Comparison of ENCODE assay signal across 14 mouse cellular contexts in the genomic region with DNA sequence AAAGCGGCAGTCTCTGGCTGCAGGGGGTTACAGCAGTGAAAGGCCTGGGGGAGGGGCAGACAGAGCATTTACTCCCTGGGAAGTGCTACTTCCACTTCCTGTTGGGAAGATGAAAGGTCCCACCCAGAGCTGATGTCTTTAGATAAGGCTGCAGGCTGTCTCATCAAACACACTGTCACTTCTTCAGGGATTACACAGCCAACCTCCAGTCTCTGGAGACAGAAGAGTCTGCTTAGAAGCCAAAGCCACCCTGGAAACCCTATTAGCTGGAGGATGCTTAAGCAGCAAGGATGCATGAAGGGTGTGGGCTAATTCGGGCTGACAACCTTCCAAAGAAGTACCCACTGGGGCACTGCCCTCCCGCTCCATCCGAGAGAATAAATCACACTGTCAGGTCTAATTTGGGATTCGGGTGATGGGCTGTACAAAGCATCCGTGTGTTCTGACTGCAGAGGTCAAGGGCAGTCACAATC.
DNase-seq lines count a peak whose midpoint lies in the region; ATAC-seq and TF ChIP-seq lines count a peak whose summit lies in the region.
"Had no signal": no experiment of that assay in that cellular context is flagged by ENCODE, and none has a peak within 500 bp of the region (broad histone marks: within the 10 kb centered on the region; RNA-seq: fewer than 3 reads in every experiment).

No protein-coding gene starts in this region.

- H3K4me3 ChIP-seq in forebrain, embryonic 12.5 days (replicated peaks) = no peak overlapping the region
- no peak overlapping the region for H3K4me3 ChIP-seq in forebrain, embryonic 13.5 days
- H3K4me3 ChIP-seq in lung, embryonic 15.5 days = no peak overlapping the region
- H3K4me3 ChIP-seq in lung, adult 2 months (replicated peaks; ENCODE audit: extremely low read depth, low read depth, low read length) = no peak overlapping the region
- H3K4me3 ChIP-seq in hindbrain, embryonic 14.5 days (replicated peaks; ENCODE audit: low read length) = no peak overlapping the region
- H3K4me3 ChIP-seq in midbrain, postnatal 0 days (ENCODE audit: low read depth, low read length) = no peak overlapping the region
- H3K4me3 ChIP-seq in stomach, postnatal 0 days (ENCODE audit: low read depth, low read length) = no peak overlapping the region
- H3K4me3 ChIP-seq: megakaryocyte, embryonic 14.5 days had no signal

- H3K4me2 ChIP-seq in forebrain, embryonic 12.5 days = no peak overlapping the region
- H3K4me2 ChIP-seq in forebrain, embryonic 13.5 days = no peak overlapping the region
- no peak overlapping the region for H3K4me2 ChIP-seq in lung, embryonic 15.5 days
- no peak overlapping the region for H3K4me2 ChIP-seq in hindbrain, embryonic 14.5 days (replicated peaks)
- no peak overlapping the region for H3K4me2 ChIP-seq in midbrain, postnatal 0 days (ENCODE audit: low read depth, low read length, poor library complexity, severe bottlenecking)
- no peak overlapping the region for H3K4me2 ChIP-seq in stomach, postnatal 0 days (replicated peaks; ENCODE audit: low read depth)
- H3K4me2 ChIP-seq: heart, embryonic 11.5 days had no signal

- no peak for DNase-seq in lung, adult 2 months
- no peak for DNase-seq in hindbrain, embryonic 14.5 days (ENCODE audit: low spot score)
- peak; percentile 67 for DNase-seq in midbrain, postnatal 0 days (ENCODE audit: low spot score)
- no peak for DNase-seq in cerebellum, postnatal 10 days
- DNase-seq in stomach, postnatal 0 days (ENCODE audit: low spot score) = no peak
- DNase-seq: B cell, adult 2 months; cerebellum, postnatal 36 days; kidney, adult 11 months; spleen, adult 18-20 months had no signal

- no peak for TF ChIP-seq EP300 in stomach, postnatal 0 days (optimal IDR thresholded peaks at IDR 0.05)

- WGBS in forebrain, embryonic 12.5 days = 18% methylated on average over 6 of the region's 6 CpGs
- WGBS in forebrain, embryonic 13.5 days = 20% methylated on average over 6 of the region's 6 CpGs
- WGBS in lung, embryonic 15.5 days = 23% methylated on average over 6 of the region's 6 CpGs
- 45% methylated on average over 6 of the region's 6 CpGs for WGBS in lung, adult 2 months
- WGBS in hindbrain, embryonic 14.5 days = 4% methylated on average over 6 of the region's 6 CpGs
- WGBS in midbrain, postnatal 0 days = 16% methylated on average over 6 of the region's 6 CpGs
- 54% methylated on average over 6 of the region's 6 CpGs for WGBS in stomach, postnatal 0 days

- TF ChIP-seq CTCF in lung, adult 2 months (IDR thresholded peaks at IDR 0.05; ENCODE audit: insufficient read depth, low read length) = no peak
- TF ChIP-seq CTCF in midbrain, postnatal 0 days (IDR thresholded peaks at IDR 0.05) = no peak
- no peak for TF ChIP-seq CTCF in stomach, postnatal 0 days (IDR thresholded peaks at IDR 0.05; ENCODE audit: low read depth)

- H3K9me3 ChIP-seq in forebrain, embryonic 12.5 days = no peaks in the 10 kb centered on the region
- no peaks in the 10 kb centered on the region for H3K9me3 ChIP-seq in forebrain, embryonic 13.5 days (replicated peaks)
- no peaks in the 10 kb centered on the region for H3K9me3 ChIP-seq in lung, embryonic 15.5 days
- H3K9me3 ChIP-seq in hindbrain, embryonic 14.5 days (ENCODE audit: control insufficient read depth, low read length) = no peaks in the 10 kb centered on the region
- no peaks in the 10 kb centered on the region for H3K9me3 ChIP-seq in midbrain, postnatal 0 days (ENCODE audit: low read length)
- H3K9me3 ChIP-seq in stomach, postnatal 0 days (ENCODE audit: control insufficient read depth, low read length) = no peaks in the 10 kb centered on the region

- no peaks in the 10 kb centered on the region for H3K36me3 ChIP-seq in forebrain, embryonic 12.5 days (replicated peaks)
- no peaks in the 10 kb centered on the region for H3K36me3 ChIP-seq in forebrain, embryonic 13.5 days (ENCODE audit: poor library complexity, severe bottlenecking)
- no peaks in the 10 kb centered on the region for H3K36me3 ChIP-seq in lung, embryonic 15.5 days
- no peaks in the 10 kb centered on the region for H3K36me3 ChIP-seq in hindbrain, embryonic 14.5 days (replicated peaks; ENCODE audit: control insufficient read depth, insufficient read depth)
- no peaks in the 10 kb centered on the region for H3K36me3 ChIP-seq in midbrain, postnatal 0 days (ENCODE audit: insufficient read depth, low read length)
- H3K36me3 ChIP-seq in stomach, postnatal 0 days (ENCODE audit: control insufficient read depth, insufficient read depth, low read length) = no peaks in the 10 kb centered on the region

- H3K9ac ChIP-seq in forebrain, embryonic 12.5 days = no peak overlapping the region
- no peak overlapping the region for H3K9ac ChIP-seq in forebrain, embryonic 13.5 days
- H3K9ac ChIP-seq in lung, embryonic 15.5 days = no peak overlapping the region
- H3K9ac ChIP-seq in hindbrain, embryonic 14.5 days = no peak overlapping the region
- no peak overlapping the region for H3K9ac ChIP-seq in midbrain, postnatal 0 days (replicated peaks; ENCODE audit: low read length, poor library complexity, severe bottlenecking)
- H3K9ac ChIP-seq in stomach, postnatal 0 days (ENCODE audit: low read length) = no peak overlapping the region

- no peak for TF ChIP-seq POLR2A in lung, adult 2 months (IDR thresholded peaks at IDR 0.05; ENCODE audit: borderline replicate concordance, extremely low read depth, low read depth, low read length)

- no peak for ATAC-seq in forebrain, embryonic 12.5 days (ENCODE audit: low FRiP score)
- ATAC-seq in forebrain, embryonic 13.5 days = no peak
- 0 out of 2 replicates have a peak, but pooled peaks have one; percentile 16 for ATAC-seq in lung, embryonic 15.5 days (ENCODE audit: borderline replicate concordance, extremely low read depth, low FRiP score, low TSS enrichment)
- peak; percentile 22; the same call in 1 of the 2 replicates for ATAC-seq in hindbrain, embryonic 14.5 days (ENCODE audit: low FRiP score)
- ATAC-seq in midbrain, postnatal 0 days (ENCODE audit: low FRiP score) = 0 out of 2 replicates have a peak, but pooled peaks have one; percentile 45
- no peak for ATAC-seq in stomach, postnatal 0 days (ENCODE audit: low FRiP score, low TSS enrichment)

- 0 out of 2 replicates have a peak overlapping the region, but pooled peaks have one; percentile 0 for H3K27ac ChIP-seq in forebrain, embryonic 12.5 days
- no peak overlapping the region for H3K27ac ChIP-seq in forebrain, embryonic 13.5 days
- H3K27ac ChIP-seq in lung, embryonic 15.5 days = 0 out of 2 replicates have a peak overlapping the region, but pooled peaks have one; percentile 19
- H3K27ac ChIP-seq in hindbrain, embryonic 14.5 days = no peak overlapping the region
- 0 out of 2 replicates have a peak overlapping the region, but pooled peaks have one; percentile 6 for H3K27ac ChIP-seq in midbrain, postnatal 0 days (ENCODE audit: low read depth, low read length)
- no peak overlapping the region for H3K27ac ChIP-seq in stomach, postnatal 0 days (replicated peaks)

- H3K4me1 ChIP-seq in forebrain, embryonic 12.5 days = peaks cover 40% of the 10 kb centered on the region
- H3K4me1 ChIP-seq in forebrain, embryonic 13.5 days = peaks cover 44% of the 10 kb centered on the region
- peaks cover 43% of the 10 kb centered on the region for H3K4me1 ChIP-seq in lung, embryonic 15.5 days
- peaks cover 15% of the 10 kb centered on the region for H3K4me1 ChIP-seq in lung, adult 2 months (ENCODE audit: control insufficient read depth, insufficient read depth, low read length)
- peaks cover 37% of the 10 kb centered on the region for H3K4me1 ChIP-seq in hindbrain, embryonic 14.5 days (replicated peaks; ENCODE audit: control insufficient read depth, insufficient read depth, low read length)
- H3K4me1 ChIP-seq in midbrain, postnatal 0 days (ENCODE audit: insufficient read depth, low read length) = peaks cover 10% of the 10 kb centered on the region
- peaks cover under 1% of the 10 kb centered on the region for H3K4me1 ChIP-seq in stomach, postnatal 0 days (replicated peaks; ENCODE audit: control insufficient read depth, insufficient read depth)

- 0 out of 2 replicates have a peak, but pooled peaks cover 4% of the 10 kb centered on the region for H3K27me3 ChIP-seq in forebrain, embryonic 12.5 days
- H3K27me3 ChIP-seq in forebrain, embryonic 13.5 days = no peaks in the 10 kb centered on the region
- no peaks in the 10 kb centered on the region for H3K27me3 ChIP-seq in lung, embryonic 15.5 days
- no peaks in the 10 kb centered on the region for H3K27me3 ChIP-seq in hindbrain, embryonic 14.5 days (ENCODE audit: control insufficient read depth, insufficient read depth, low read length)
- H3K27me3 ChIP-seq in midbrain, postnatal 0 days (ENCODE audit: insufficient read depth, low read length) = no peaks in the 10 kb centered on the region
- H3K27me3 ChIP-seq in stomach, postnatal 0 days (ENCODE audit: control insufficient read depth, insufficient read depth, low read length) = no peaks in the 10 kb centered on the region

Comparison
In these comparisons a context has a peak if more than half of its experiments do, and no peak if none do; other contexts are left out.
1. H3K27ac ChIP-seq: peak in forebrain, embryonic 12.5 days (single experiment), lung, embryonic 15.5 days (single experiment) and midbrain, postnatal 0 days (single experiment); none in forebrain, embryonic 13.5 days (single experiment), hindbrain, embryonic 14.5 days (single experiment) and stomach, postnatal 0 days (single experiment).
2. ATAC-seq: peak in lung, embryonic 15.5 days (single experiment), hindbrain, embryonic 14.5 days (single experiment) and midbrain, postnatal 0 days (single experiment); none in forebrain, embryonic 12.5 days (single experiment), forebrain, embryonic 13.5 days (single experiment) and stomach, postnatal 0 days (single experiment).